ENCODE assay signal across 8 mouse cellular contexts in genomic region chr1:139455226-139455869, GRCm38 (mm10). TPM values are rescaled to one million over a fixed set of nuclear protein-coding genes. Genes with fewer than 3 reads are reported as not detected.
DNase-seq lines count a peak whose midpoint lies in the region; ATAC-seq and TF ChIP-seq lines count a peak whose summit lies in the region.

No protein-coding gene starts in this region.

- peak overlapping the region; percentile 76 for H3K4me2 ChIP-seq in heart, embryonic 12.5 days
- H3K4me2 ChIP-seq in liver, embryonic 11.5 days = peak overlapping the region; percentile 83

- no peak overlapping the region for H3K27ac ChIP-seq in kidney, adult 2 months (ENCODE audit: insufficient read depth, low read depth, low read length)
- H3K27ac ChIP-seq in heart, embryonic 12.5 days (ENCODE audit: poor library complexity, severe bottlenecking) = peak overlapping the region; percentile 79
- peak overlapping the region; percentile 87 for H3K27ac ChIP-seq in liver, embryonic 11.5 days (ENCODE audit: low read depth, low read length)
- H3K27ac ChIP-seq in olfactory bulb, adult 2 months (ENCODE audit: insufficient read depth, low read depth, low read length) = no peak overlapping the region

- H3K4me3 ChIP-seq in kidney, adult 2 months (ENCODE audit: insufficient read depth, low read depth, low read length) = peak overlapping the region; percentile 48
- H3K4me3 ChIP-seq in heart, embryonic 12.5 days = peak overlapping the region; percentile 90
- peak overlapping the region; percentile 87 for H3K4me3 ChIP-seq in liver, embryonic 11.5 days (ENCODE audit: low read depth, low read length)
- H3K4me3 ChIP-seq in olfactory bulb, adult 2 months (ENCODE audit: insufficient read depth, low read depth, low read length) = peak overlapping the region; percentile 54

- DNase-seq in kidney, adult 2 months = no peak
- DNase-seq in kidney, adult 9 months = no peak
- peak; percentile 33 for DNase-seq in brain, embryonic 14.5 days (ENCODE audit: low read depth)
- DNase-seq in liver, embryonic 11.5 days (ENCODE audit: low spot score) = no peak
- no peak for DNase-seq in right cerebral cortex, postnatal 4 days
- no peak for DNase-seq in adrenal gland, postnatal 14 days

- peak overlapping the region; percentile 80 for H3K9ac ChIP-seq in heart, embryonic 12.5 days
- peak overlapping the region; percentile 90 for H3K9ac ChIP-seq in liver, embryonic 11.5 days (ENCODE audit: low read depth, low read length)

- H3K36me3 ChIP-seq in kidney, adult 2 months (ENCODE audit: control insufficient read depth, insufficient read depth, low read length) = no peaks in the 10 kb centered on the region
- H3K36me3 ChIP-seq in heart, embryonic 12.5 days = peaks cover 15% of the 10 kb centered on the region
- H3K36me3 ChIP-seq in liver, embryonic 11.5 days (ENCODE audit: control insufficient read depth, insufficient read depth, low read length) = peaks cover 10% of the 10 kb centered on the region

- WGBS in kidney, adult 2 months = 3% methylated on average over 17 of the region's 17 CpGs
- 2% methylated on average over 17 of the region's 17 CpGs for WGBS in heart, embryonic 12.5 days
- 2% methylated on average over 17 of the region's 17 CpGs for WGBS in liver, embryonic 11.5 days
- WGBS in olfactory bulb, adult 2 months = 3% methylated on average over 17 of the region's 17 CpGs

- 0 out of 2 replicates have a peak, but pooled peaks cover 5% of the 10 kb centered on the region for H3K4me1 ChIP-seq in kidney, adult 2 months (ENCODE audit: control insufficient read depth, insufficient read depth, low read length)
- peaks cover 9% of the 10 kb centered on the region for H3K4me1 ChIP-seq in heart, embryonic 12.5 days (replicated peaks)
- peaks cover 5% of the 10 kb centered on the region for H3K4me1 ChIP-seq in liver, embryonic 11.5 days (replicated peaks; ENCODE audit: control insufficient read depth, insufficient read depth, low read length)
- H3K4me1 ChIP-seq in olfactory bulb, adult 2 months (ENCODE audit: control insufficient read depth, insufficient read depth, low read length) = peaks cover 8% of the 10 kb centered on the region

- H3K27me3 ChIP-seq in kidney, adult 2 months (replicated peaks; ENCODE audit: control insufficient read depth, insufficient read depth, low read length) = no peaks in the 10 kb centered on the region
- no peaks in the 10 kb centered on the region for H3K27me3 ChIP-seq in heart, embryonic 12.5 days (replicated peaks)
- no peaks in the 10 kb centered on the region for H3K27me3 ChIP-seq in liver, embryonic 11.5 days (replicated peaks; ENCODE audit: control insufficient read depth, insufficient read depth, low read length)

- H3K9me3 ChIP-seq in heart, embryonic 12.5 days (replicated peaks) = no peaks in the 10 kb centered on the region
- H3K9me3 ChIP-seq in liver, embryonic 11.5 days (ENCODE audit: control insufficient read depth, low read length) = no peaks in the 10 kb centered on the region

- ATAC-seq in heart, embryonic 12.5 days (ENCODE audit: insufficient number of reproducible peaks, low FRiP score) = peak; percentile 57
- peak; percentile 59 for ATAC-seq in liver, embryonic 11.5 days (replicated peaks; ENCODE audit: low FRiP score)

- TF ChIP-seq CTCF in kidney, adult 2 months (conservative IDR thresholded peaks at IDR 0.05; ENCODE audit: insufficient read depth, insufficient read length, low read depth, low read length) = no peak
- TF ChIP-seq CTCF in brain, embryonic 14.5 days (IDR thresholded peaks at IDR 0.05; ENCODE audit: borderline replicate concordance, extremely low read depth, insufficient read depth, insufficient read length) = no peak
- TF ChIP-seq CTCF in olfactory bulb, adult 2 months (IDR thresholded peaks at IDR 0.05; ENCODE audit: insufficient read depth, low read depth, low read length) = no peak

- no peak for TF ChIP-seq POLR2A in kidney, adult 2 months (IDR thresholded peaks at IDR 0.05; ENCODE audit: low read depth, low read length)
- TF ChIP-seq POLR2A in brain, embryonic 14.5 days (IDR thresholded peaks at IDR 0.05; ENCODE audit: borderline replicate concordance, extremely low read depth, insufficient read depth, insufficient read length, poor library complexity, severe bottlenecking) = no peak
- no peak for TF ChIP-seq POLR2A in olfactory bulb, adult 2 months (IDR thresholded peaks at IDR 0.05; ENCODE audit: insufficient read depth, low read depth, low read length)

RNA-seq across cellular contexts. Expression of gene Aspm, which starts 0.8 kb away (rescaled TPM):
- polyA plus RNA-seq in kidney, adult 2 months (2012; rRNA removed) = 0.03 and 0.23 TPM in 2 replicates
- polyA plus RNA-seq in brain, embryonic 14.5 days (2012; rRNA removed) = 5.1 and 6.5 TPM in 2 replicates
- polyA plus RNA-seq in heart, embryonic 12.5 days (2016; fragmentation: Nextera tagmentation; extraction: Ambion mirVana) = 18.0 and 18.4 TPM in 2 replicates
- 16.1 and 19.0 TPM in 2 replicates for polyA plus RNA-seq in liver, embryonic 11.5 days (2014; fragmentation: Nextera tagmentation; extraction: Ambion mirVana)
- polyA plus RNA-seq in olfactory bulb, adult 2 months (2012; ENCODE audit: insufficient read depth, insufficient read length, low replicate concordance, missing spikeins) = not detected in 2 replicates
- total RNA-seq in adrenal gland, postnatal 14 days (2021) = 7.7 and 8.2 TPM in 2 replicates

RNA-seq across cellular contexts. Expression of gene Zbtb41, which starts 33.3 kb away (rescaled TPM):
- 8.0 and 8.4 TPM in 2 replicates for polyA plus RNA-seq in kidney, adult 2 months (2012; rRNA removed)
- 14.7 and 20.8 TPM in 2 replicates for polyA plus RNA-seq in brain, embryonic 14.5 days (2012; rRNA removed)
- 12.5 and 12.8 TPM in 2 replicates for polyA plus RNA-seq in heart, embryonic 12.5 days (2016; fragmentation: Nextera tagmentation; extraction: Ambion mirVana)
- polyA plus RNA-seq in liver, embryonic 11.5 days (2014; fragmentation: Nextera tagmentation; extraction: Ambion mirVana) = 7.8 and 8.2 TPM in 2 replicates
- not detected in 2 replicates for polyA plus RNA-seq in olfactory bulb, adult 2 months (2012; ENCODE audit: insufficient read depth, insufficient read length, low replicate concordance, missing spikeins)
- total RNA-seq in adrenal gland, postnatal 14 days (2021) = 34.7 and 36.5 TPM in 2 replicates

RNA-seq across cellular contexts. Expression of gene F13b, which starts 46.2 kb away (rescaled TPM):
- 34.4 and 49.6 TPM in 2 replicates for polyA plus RNA-seq in kidney, adult 2 months (2012; rRNA removed)
- polyA plus RNA-seq in brain, embryonic 14.5 days (2012; rRNA removed) = not detected in 2 replicates
- polyA plus RNA-seq in heart, embryonic 12.5 days (2016; fragmentation: Nextera tagmentation; extraction: Ambion mirVana) = 0.06 TPM in 1 of 2 replicates, not detected in the other
- 1.2 and 1.5 TPM in 2 replicates for polyA plus RNA-seq in liver, embryonic 11.5 days (2014; fragmentation: Nextera tagmentation; extraction: Ambion mirVana)
- not detected in 2 replicates for polyA plus RNA-seq in olfactory bulb, adult 2 months (2012; ENCODE audit: insufficient read depth, insufficient read length, low replicate concordance, missing spikeins)
- total RNA-seq in adrenal gland, postnatal 14 days (2021) = 0.90 and 21.9 TPM in 2 replicates

Comparison
In these comparisons a context has a peak if more than half of its experiments do, and no peak if none do; other contexts are left out.
1. H3K27ac ChIP-seq: peak in heart, embryonic 12.5 days (single experiment) and liver, embryonic 11.5 days (single experiment); none in kidney, adult 2 months (single experiment) and olfactory bulb, adult 2 months (single experiment).
2. RNA of gene F13b, which starts 46.2 kb away (polyA plus RNA-seq): 34.4 to 49.6 TPM in kidney, adult 2 months; 1.2 to 1.5 TPM in liver, embryonic 11.5 days, not detected in brain, embryonic 14.5 days, 0.06 TPM in heart, embryonic 12.5 days and not detected in olfactory bulb, adult 2 months; every median in the first group is over 10 times any median in the second.
3. Peak in every context shown above with its lines, with median percentiles within 50 percentile points of each other: H3K4me3 ChIP-seq.